Mouse (Mus musculus): ENCODE data around the gene Cox8a. TPM values are rescaled to one million over a fixed set of nuclear protein-coding genes. Genes with fewer than 3 reads are reported as not detected.

The Cox8a gene
- polyA plus RNA-seq, 2 experiments from 2014 or later: 223 to 296 TPM

GRCm38 (mm10) chr19:7222196-7222595, 4.8 kb upstream of the Cox8a start:
- no peak for ATAC-seq

GRCm38 (mm10) chr19:7218753-7219152, 1.3 kb upstream of the Cox8a start:
- ATAC-seq: no peak

- no peak for ATAC-seq
Measured at GRCm38 (mm10) chr19:7217926-7218267, 481 bp upstream of the Cox8a start.

GRCm38 (mm10) chr19:7214484-7214883, 2.9 kb downstream of the Cox8a start:
- no peak for ATAC-seq

- ATAC-seq: no peak
Measured at GRCm38 (mm10) chr19:7213010-7213409, 4.4 kb downstream of the Cox8a start.

- ATAC-seq: no peak
Measured at GRCm38 (mm10) chr19:7212216-7212615, 5.2 kb downstream of the Cox8a start.

GRCm38 (mm10) chr19:7209907-7210646, 7.3 kb downstream of the Cox8a start:
- ATAC-seq: no peak

- ATAC-seq: peak; percentile 92
Measured at GRCm38 (mm10) chr19:7205753-7206736, 11.4 kb downstream of the Cox8a start, which contains the start of gene Otub1. Gene Otub1, minus strand, starts transcription at chr19:7206316.

GRCm38 (mm10) chr19:7205326-7205725, 12.1 kb downstream of the Cox8a start:
- ATAC-seq: no peak

GRCm38 (mm10) chr19:7204898-7205297, 12.5 kb downstream of the Cox8a start:
- no peak for ATAC-seq

- ATAC-seq: no peak
Measured at GRCm38 (mm10) chr19:7200427-7200826, 17.0 kb downstream of the Cox8a start.

- ATAC-seq: no peak
Measured at GRCm38 (mm10) chr19:7199089-7199488, 18.3 kb downstream of the Cox8a start.

GRCm38 (mm10) chr19:7197445-7197844, 20.0 kb downstream of the Cox8a start:
- no peak for ATAC-seq

GRCm38 (mm10) chr19:7196741-7197270, 20.6 kb downstream of the Cox8a start:
- no peak for ATAC-seq

GRCm38 (mm10) chr19:7195900-7196728, 21.3 kb downstream of the Cox8a start:
- no peak for ATAC-seq

GRCm38 (mm10) chr19:7192561-7192967, 24.9 kb downstream of the Cox8a start:
- ATAC-seq: no peak

- ATAC-seq: no peak
Measured at GRCm38 (mm10) chr19:7191639-7192038, 25.8 kb downstream of the Cox8a start.

GRCm38 (mm10) chr19:7190986-7191385, 26.4 kb downstream of the Cox8a start:
- ATAC-seq: no peak

- ATAC-seq: no peak
Measured at GRCm38 (mm10) chr19:7189026-7189425, 28.4 kb downstream of the Cox8a start.

- ATAC-seq: no peak
Measured at GRCm38 (mm10) chr19:7187157-7187556, 30.3 kb downstream of the Cox8a start.

GRCm38 (mm10) chr19:7185715-7186291, 31.6 kb downstream of the Cox8a start:
- ATAC-seq: no peak

GRCm38 (mm10) chr19:7185059-7185458, 32.4 kb downstream of the Cox8a start:
- no peak for ATAC-seq

Measured in CD4-positive, CD25-positive, alpha-beta regulatory T cell, adult 4 months (primary cell).